Mouse (Mus musculus) frontal cortex, adult 2 months (tissue): ENCODE results near the gene Ltbp3. TPM values are rescaled to one million over a fixed set of nuclear protein-coding genes. Genes with fewer than 3 reads are reported as not detected.

ENCODE experiments used
- DNase-seq, 2 experiments: peaks; one replicate each; pipeline ENCODE4 v3.0.0; 2022; ENCODE audit warnings: low spot score in 1 of 2; ENCODE audit errors: extremely low spot score in 1 of 2
- polyA plus RNA-seq: library from polyadenylated mRNA; depleted of rRNA; stranded (reverse); fragments of >200 nt; gene quantifications from 2 replicates; pipeline ENCODE4 v1.2.3, GENCODE M21; 2012

The Ltbp3 gene
- polyA plus RNA-seq, 1 experiment, result 81.5 TPM

- peak in 1 of 2 experiments; percentile 67 for DNase-seq
Observed at GRCm38 (mm10) chr19:5749476-5749875, 8.8 kb downstream of the Ltbp3 start.

DNA sequence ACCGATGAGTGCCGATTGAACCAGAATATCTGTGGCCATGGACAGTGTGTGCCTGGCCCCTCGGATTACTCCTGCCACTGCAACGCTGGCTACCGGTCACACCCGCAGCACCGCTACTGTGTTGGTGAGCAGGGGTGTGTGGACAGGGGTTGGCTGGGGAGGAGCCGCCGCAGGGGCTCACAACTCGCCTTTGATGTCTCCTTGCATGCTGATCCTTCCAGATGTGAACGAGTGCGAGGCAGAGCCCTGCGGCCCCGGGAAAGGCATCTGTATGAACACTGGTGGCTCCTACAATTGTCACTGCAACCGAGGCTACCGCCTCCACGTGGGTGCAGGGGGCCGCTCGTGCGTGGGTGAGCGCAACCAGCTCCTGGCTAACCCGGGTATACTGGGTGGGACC is 10.2 kb downstream of the Ltbp3 start:
- DNase-seq, result no peak

DNA sequence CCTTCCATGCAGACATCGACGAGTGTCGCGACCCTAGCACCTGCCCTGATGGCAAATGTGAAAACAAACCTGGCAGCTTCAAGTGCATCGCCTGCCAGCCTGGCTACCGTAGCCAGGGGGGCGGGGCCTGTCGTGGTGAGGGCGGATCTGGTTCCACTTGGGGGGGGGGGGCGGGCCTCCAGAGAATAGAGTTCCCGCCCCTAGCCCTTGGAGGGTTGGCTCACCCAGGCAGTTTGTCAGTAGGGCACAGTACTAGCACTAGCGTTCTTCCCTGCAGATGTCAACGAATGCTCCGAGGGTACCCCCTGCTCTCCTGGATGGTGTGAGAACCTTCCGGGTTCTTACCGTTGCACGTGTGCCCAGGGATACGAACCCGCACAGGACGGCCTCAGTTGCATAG is 11.0 kb downstream of the Ltbp3 start:
- DNase-seq, result no peak

GRCm38 (mm10) chr19:5756321-5756985 is 15.7 kb downstream of the Ltbp3 start:
- peak; percentile 87 to 88 for DNase-seq

- no peak for DNase-seq
Observed at GRCm38 (mm10) chr19:5756991-5757636, 16.4 kb downstream of the Ltbp3 start.

DNA sequence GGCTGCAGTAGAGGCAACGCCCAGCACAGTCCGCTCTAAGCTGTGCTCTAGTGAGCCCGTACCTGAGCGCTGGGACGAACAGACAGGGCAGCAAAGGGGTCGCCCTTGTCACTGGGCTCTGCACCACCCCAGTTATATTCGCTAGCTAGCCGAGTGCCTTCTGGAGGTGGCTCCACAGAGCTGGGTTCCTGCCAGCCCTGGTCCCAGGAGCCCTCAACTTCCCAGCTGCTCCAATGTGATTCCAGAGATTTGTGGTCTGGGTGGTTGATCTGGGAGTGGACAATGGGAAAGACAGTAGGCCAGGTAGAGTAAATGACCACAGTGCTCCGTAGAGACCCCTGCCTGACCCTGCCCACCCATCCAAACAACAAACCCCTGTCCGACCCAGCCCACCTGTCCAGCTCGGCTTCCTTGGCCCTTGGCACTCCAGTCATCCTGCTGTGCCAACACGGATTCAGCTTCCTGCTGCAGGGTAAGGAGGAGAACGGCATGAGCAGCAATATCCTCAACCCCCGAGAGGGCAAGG is 18.2 kb downstream of the Ltbp3 start:
- DNase-seq, result no peak

GRCm38 (mm10) chr19:5763163-5763562 is 22.5 kb downstream of the Ltbp3 start:
- no peak for DNase-seq

GRCm38 (mm10) chr19:5767271-5767670 is 26.6 kb downstream of the Ltbp3 start:
- DNase-seq, result no peak

- DNase-seq, result no peak
Observed at GRCm38 (mm10) chr19:5770311-5770710, 29.6 kb downstream of the Ltbp3 start.

DNA sequence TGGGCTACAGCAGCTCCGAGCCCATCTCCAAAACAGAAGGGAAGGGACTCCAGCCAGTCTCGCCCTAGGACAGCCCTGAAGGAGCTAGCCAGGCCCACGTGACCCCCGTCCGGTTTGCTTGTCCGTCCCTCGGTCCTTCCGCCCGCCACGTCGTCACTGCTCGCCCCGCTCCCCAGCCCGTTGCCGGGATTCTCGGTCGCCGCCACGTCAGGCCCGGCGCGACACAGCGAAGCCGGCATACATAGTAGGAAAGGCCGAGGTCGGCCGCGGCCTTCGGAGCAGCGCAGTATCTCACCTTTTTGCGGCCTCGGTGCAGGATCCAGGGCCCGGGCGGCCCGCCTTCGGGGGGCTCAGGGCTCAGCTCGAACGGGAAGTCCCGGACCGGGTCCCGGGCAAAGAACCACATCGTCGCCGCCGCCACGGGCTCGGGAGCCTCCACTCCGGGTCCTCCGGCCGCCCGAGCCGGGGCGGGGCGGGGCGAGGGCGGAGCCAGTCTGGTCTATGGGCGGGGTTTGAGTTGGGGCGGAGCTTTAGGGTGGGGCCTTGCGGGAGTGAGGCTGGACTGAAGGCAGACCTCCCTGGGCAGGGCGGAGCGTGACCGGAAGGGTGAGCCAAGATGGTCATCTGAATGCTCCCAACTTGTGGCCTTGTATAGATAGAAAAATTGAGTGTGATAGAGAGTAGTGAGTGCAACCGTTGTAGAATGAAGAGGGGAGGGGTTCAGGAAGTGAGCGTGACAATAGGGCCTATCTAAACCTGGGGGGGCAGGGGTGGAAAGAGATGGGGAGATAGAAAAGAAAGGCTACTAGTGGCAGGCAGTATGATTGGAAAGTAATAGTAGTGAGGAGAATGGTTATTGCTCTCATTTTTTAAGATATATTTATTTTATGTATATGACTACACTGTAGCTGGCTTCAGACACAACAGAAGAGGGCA is 30.5 kb downstream of the Ltbp3 start, which contains the start of gene Scyl1:
TSS of gene Scyl1 (minus strand) at position 495 of the 936 bp plus-strand sequence.
- DNase-seq, result peak; percentile 72 to 91

DNA sequence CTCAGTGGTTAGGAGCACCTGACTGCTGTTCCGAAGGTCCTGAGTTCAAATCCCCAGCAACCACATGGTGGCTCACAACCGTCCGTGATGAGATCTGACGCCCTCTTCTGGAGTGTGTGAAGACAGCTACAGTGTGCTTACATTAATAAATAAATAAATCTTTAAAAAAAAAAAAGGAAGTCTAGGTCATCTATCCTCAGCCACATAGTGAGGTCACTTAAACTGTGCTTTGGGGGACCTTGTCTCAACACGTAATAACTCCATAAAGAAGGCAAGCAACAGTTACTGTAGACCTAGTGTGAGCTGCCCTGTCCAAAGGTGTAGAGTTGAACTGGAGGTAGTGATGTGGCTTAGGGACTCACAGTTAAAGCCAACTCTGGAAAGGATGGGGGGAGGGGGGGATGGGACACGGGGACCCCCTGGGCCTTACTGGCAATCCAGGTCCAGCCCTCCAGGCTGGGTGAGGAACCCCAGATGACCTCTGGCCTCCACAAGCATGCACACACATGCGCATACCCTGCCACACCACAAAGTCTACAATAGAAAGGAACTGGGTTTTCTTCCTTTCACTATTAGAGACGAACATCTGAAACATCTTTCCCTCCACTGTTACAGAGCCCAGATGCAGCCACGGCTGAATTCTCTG is 36.8 kb downstream of the Ltbp3 start:
- no peak for DNase-seq

DNA sequence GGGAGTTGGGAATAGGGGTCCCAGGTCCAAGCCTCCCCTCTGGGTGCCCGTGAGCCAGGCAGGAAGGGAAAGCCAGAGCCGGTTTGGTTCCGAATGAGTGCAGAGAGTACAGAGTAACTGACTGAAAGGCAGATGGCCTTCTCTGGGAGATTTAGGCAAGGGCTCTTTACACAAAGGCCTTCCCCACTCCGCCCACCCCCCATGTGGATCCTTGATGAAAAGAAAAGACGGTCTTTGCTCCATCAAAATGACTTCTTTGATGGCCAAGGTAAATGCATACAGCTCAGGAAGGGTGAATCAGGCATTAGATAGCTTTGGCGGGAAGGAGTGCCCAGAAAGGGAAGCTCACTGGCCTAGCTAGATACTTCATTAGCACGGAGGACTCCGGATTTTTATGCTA is 37.6 kb downstream of the Ltbp3 start:
- DNase-seq, result no peak

- DNase-seq, result peak in 1 of 2 experiments; percentile 41
Observed at GRCm38 (mm10) chr19:5780203-5780602, 39.5 kb downstream of the Ltbp3 start.

DNA sequence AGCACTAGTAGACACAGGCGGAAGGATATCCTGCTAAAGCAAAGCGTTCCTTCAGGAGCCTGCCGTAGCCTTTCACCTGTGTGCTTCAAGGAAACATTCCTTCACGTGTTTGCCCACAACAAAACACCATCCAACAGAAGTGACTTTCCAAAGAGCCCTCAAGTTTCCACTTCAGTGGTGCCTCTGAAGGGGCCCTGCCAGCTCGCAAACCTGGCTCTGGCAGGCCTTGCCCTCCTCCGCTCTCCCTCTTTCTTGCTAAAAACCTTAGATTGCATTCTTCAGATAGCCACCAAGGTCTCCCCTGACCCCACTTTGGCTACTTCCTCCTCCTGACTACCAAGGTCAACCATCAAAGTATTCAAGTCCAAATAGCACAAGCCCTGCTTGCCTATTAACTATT is 40.8 kb downstream of the Ltbp3 start:
- DNase-seq, result no peak

DNA sequence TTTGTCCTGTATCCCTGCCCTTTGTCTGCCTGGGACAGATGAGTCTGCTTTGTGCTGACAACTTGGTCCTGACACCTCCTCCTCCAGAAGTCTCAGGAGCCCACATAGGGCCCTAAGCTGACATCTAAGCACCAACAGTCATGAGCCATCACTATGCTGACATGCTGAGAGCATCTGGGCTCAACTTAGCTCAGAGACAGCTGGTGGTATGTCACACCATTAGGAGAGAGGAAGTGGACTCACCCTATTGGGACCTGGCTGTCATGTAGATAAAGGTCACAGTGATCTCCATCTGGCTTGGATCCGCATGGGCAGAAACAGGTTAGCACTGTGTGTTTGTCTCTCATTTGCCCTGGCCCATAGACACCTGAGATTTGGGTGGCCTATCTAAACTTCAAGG is 41.4 kb downstream of the Ltbp3 start:
- DNase-seq, result no peak

GRCm38 (mm10) chr19:5784958-5785577 is 44.4 kb downstream of the Ltbp3 start:
- DNase-seq, result no peak

DNA sequence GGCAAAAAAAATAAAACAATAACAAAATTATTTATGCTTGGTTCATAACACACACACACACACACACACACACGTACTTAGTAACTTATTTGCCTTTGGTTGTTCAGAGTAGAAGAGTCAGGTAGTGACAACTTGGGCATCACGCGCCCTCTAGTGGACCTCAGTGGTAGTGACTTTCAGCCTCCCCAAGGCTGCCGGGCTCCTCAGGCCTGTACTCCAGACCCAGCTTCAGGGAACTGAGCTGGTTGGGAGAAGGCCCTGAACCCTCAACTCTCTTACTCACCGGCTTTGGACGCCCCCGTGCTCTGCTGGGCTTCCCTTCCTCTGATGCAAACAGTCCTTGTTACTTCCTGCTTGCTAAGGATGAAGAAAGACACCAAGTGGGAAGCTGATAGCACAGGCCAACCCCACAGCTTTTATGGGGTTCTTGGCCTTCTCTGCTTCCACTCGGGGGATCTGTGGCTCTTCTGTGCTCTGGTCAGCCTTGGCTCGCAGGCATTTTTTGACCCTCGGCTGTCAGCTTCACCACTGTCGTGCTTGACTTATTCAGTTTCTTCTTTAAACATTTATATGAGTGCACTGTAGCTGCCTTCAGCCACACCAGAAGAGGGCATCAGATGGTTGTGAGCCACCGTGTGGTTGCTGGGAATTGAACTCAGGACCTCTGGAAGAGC is 45.9 kb downstream of the Ltbp3 start:
- DNase-seq, result peak; percentile 59 to 94

DNA sequence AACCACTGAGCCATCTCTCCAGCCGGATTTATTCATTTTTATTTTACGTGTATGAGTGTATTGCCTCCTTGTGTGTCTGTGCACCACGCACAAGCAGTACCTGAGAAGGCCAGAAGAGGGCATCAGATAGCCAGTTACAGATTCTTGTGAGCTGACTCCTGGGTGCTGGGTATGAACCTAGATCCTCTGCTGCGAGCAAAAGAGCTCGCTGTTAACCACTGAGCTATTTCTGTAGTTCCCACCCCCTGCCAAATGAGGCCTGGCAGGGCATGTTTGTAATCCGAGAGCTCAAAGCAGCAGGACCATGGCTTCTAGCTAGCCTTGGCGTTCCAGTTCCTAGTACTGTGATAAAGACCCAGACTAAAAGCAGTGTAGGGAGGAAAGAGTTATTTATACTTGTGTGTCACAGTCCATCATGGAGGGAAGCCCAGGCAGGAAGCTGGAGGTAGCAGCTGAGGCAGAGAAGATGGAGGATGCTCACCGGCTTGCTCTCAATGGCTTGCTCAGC is 46.5 kb downstream of the Ltbp3 start:
- DNase-seq, result peak; percentile 72 to 94

DNA sequence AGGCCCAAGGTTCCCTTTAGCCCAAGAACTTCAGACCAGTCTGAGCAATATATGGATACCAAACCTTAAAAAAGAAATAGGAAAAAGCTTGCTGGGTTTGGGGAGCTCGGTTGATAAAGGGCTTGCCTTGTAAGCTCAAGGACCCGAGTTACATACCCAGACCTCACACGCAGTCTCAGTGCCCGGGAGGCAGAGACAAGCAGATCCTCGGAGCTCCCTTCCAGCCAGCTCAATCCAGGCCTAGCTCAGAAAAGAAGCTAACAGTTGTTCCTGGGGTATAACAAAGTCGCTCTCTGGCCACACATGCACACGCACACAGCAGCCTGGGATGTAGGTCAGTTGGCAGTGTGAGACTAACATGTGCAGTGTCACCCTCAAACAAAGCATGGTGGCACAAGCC is 47.2 kb downstream of the Ltbp3 start:
- DNase-seq, result no peak
